Mouse (Mus musculus) kidney, postnatal 4 days (tissue): ENCODE measurements around the gene Gm49325.
"Not testable (repeated sequence)": the region's sequence is repeated elsewhere in the genome, so short reads cannot be mapped to it uniquely, and the experiment has no call there.

Source experiments
- DNase-seq, 2 experiments: peaks; one replicate each; pipeline ENCODE4 v3.0.0; 2021; ENCODE audit warnings: mixed read lengths in 2 of 2

The Gm49325 gene

GRCm38 (mm10) chr10:77685895-77686664, 80.1 kb downstream of the Gm49325 start, which contains the start of gene Tspear:
TSS of gene Tspear (plus strand) at chr10:77686569.
- no peak for DNase-seq

GRCm38 (mm10) chr10:77687021-77687420, 81.0 kb downstream of the Gm49325 start:
- DNase-seq, result no peak

- not testable (repeated sequence) for DNase-seq
These were observed 84.4 kb downstream of the Gm49325 start, which contains the start of gene Gm19402 for GRCm38 (mm10) chr10:77690356-77690807. TSS of gene Gm19402 (minus strand) at chr10:77690757.
